In genomic region chr2:45100628-45101027, GRCm38 (mm10) we compare ENCODE assay signal across 9 mouse cellular contexts. TPM values are rescaled to one million over a fixed set of nuclear protein-coding genes. Genes with fewer than 3 reads are reported as not detected.
A peak's percentile ranks its signal among the peaks of the same experiment; 100 is the strongest.
DNase-seq lines count a peak whose midpoint lies in the region; ATAC-seq lines count a peak whose summit lies in the region.
"Had no signal": no experiment of that assay in that cellular context is flagged by ENCODE, and none has a peak within 500 bp of the region (broad histone marks: within the 10 kb centered on the region; RNA-seq: fewer than 3 reads in every experiment).

No protein-coding gene starts in this region.

- peak overlapping the region; percentile 12 for H3K4me2 ChIP-seq in forebrain, embryonic 14.5 days (ENCODE audit: low read length)

- peaks cover 87% of the 10 kb centered on the region for H3K4me1 ChIP-seq in forebrain, embryonic 14.5 days (ENCODE audit: control insufficient read depth, insufficient read depth, low read length)
- H3K4me1 ChIP-seq in forebrain, embryonic 10.5 days, result peaks cover 100% of the 10 kb centered on the region

- peaks cover 11% of the 10 kb centered on the region; the same call in 1 of the 2 replicates for H3K36me3 ChIP-seq in forebrain, embryonic 14.5 days (ENCODE audit: control insufficient read depth, insufficient read depth, low read length)
- H3K36me3 ChIP-seq in forebrain, embryonic 10.5 days (replicated peaks), result no peaks in the 10 kb centered on the region

- no peak for ATAC-seq in forebrain, embryonic 14.5 days
- peak; percentile 58 for ATAC-seq in granulocyte monocyte progenitor cell, adult 5-6 weeks (replicated peaks; ENCODE audit: poor library complexity, severe bottlenecking)
- 0 out of 2 replicates have a peak, but pooled peaks have one; percentile 27 for ATAC-seq in monocyte, adult 5-6 weeks (replicated peaks; ENCODE audit: insufficient number of reproducible peaks, low FRiP score, low TSS enrichment, poor library complexity, severe bottlenecking)

- H3K9me3 ChIP-seq in forebrain, embryonic 14.5 days (replicated peaks; ENCODE audit: control insufficient read depth, low read length), result no peaks in the 10 kb centered on the region
- no peaks in the 10 kb centered on the region for H3K9me3 ChIP-seq in forebrain, embryonic 10.5 days

- H3K27me3 ChIP-seq in forebrain, embryonic 14.5 days (replicated peaks; ENCODE audit: control insufficient read depth, insufficient read depth, low read length), result no peaks in the 10 kb centered on the region
- no peaks in the 10 kb centered on the region; the same call in 1 of the 2 replicates for H3K27me3 ChIP-seq in forebrain, embryonic 10.5 days (ENCODE audit: poor library complexity, severe bottlenecking)

- peak overlapping the region; percentile 30; the same call in 1 of the 2 replicates for H3K27ac ChIP-seq in forebrain, embryonic 14.5 days (ENCODE audit: low read depth, low read length)
- no peak overlapping the region for H3K27ac ChIP-seq in forebrain, embryonic 10.5 days

- 41% methylated on average over 7 of the region's 7 CpGs for WGBS in forebrain, embryonic 14.5 days
- 77% methylated on average over 7 of the region's 7 CpGs for WGBS in forebrain, embryonic 10.5 days

- DNase-seq in forebrain, embryonic 14.5 days (ENCODE audit: low spot score), result no peak
- no peak for DNase-seq in forebrain, embryonic 10.5 days (ENCODE audit: extremely low spot score, low spot score)
- peak; percentile 68 for DNase-seq in layer of hippocampus, adult 9-11 months
- DNase-seq in layer of hippocampus, postnatal 36 days, result no peak
- DNase-seq in lung, postnatal 14 days, result no peak
- no peak for DNase-seq in thymus, adult 18-20 months
- DNase-seq: cerebellum, postnatal 14 days had no signal

- no peak overlapping the region for H3K4me3 ChIP-seq in forebrain, embryonic 14.5 days (ENCODE audit: low read depth, low read length)
- no peak overlapping the region for H3K4me3 ChIP-seq in forebrain, embryonic 10.5 days

- peak overlapping the region; percentile 1; the same call in 1 of the 2 replicates for H3K9ac ChIP-seq in forebrain, embryonic 14.5 days (ENCODE audit: low read length)

RNA-seq across cellular contexts. Expression of gene Zeb2, which starts 16.6 kb away (rescaled TPM):
- polyA plus RNA-seq in forebrain, embryonic 14.5 days (2014; fragmentation: Nextera tagmentation; extraction: Ambion mirVana), result 70.6 and 87.0 TPM in 2 replicates
- 30.2 and 30.4 TPM in 2 replicates for polyA plus RNA-seq in forebrain, embryonic 10.5 days (2016; fragmentation: Nextera tagmentation; extraction: Ambion mirVana)
- total RNA-seq in layer of hippocampus, postnatal 36 days (2021), result 100 to 1,000 TPM; 402 to 403 TPM
- total RNA-seq in granulocyte monocyte progenitor cell, adult 5-6 weeks (2014; fragmentation: Nextera tagmentation), result 286 and 309 TPM in 2 replicates
- 167 and 168 TPM in 2 replicates for total RNA-seq in granulocyte monocyte progenitor cell, adult 5-6 weeks (2017)
- total RNA-seq in monocyte, adult 5-6 weeks (2017), result 284 to 428 TPM (median 338 TPM) in 3 replicates
